ENCODE assay signal across 8 mouse cellular contexts in the genomic region with DNA sequence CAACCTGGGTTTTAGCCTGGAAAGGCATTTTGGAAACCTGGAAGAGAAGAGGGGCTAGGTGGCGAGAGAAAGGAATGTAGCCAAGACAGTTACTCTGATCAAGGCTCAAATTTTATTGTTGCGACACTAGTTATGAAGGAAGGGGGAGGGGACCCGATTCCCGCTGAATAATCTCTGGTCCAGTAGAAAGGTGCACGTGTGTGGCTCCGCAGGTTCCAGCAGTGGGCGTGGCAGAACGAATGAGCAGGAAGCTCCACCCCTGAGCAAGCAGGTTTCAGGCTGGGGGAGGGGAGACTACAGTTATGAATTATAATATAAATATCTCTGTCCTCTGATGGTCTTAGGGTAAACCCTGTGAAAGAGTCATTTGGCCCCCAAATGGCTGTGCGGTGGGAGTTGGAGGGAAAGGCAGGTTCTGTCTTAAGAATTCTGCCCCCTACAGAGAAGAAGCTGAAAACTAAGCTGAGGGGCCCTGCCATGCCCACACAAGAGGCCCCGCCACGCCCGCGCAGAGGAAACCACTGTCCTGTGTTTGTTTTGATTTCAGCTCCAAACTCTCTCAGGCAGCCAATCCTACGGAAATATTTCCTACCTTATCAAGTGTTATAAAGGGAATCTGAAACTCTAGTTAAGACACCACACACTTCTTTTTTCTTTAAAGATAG. TPM values are rescaled to one million over a fixed set of nuclear protein-coding genes. Genes with fewer than 3 reads are reported as not detected.
DNase-seq lines count a peak whose midpoint lies in the region; ATAC-seq and TF ChIP-seq lines count a peak whose summit lies in the region.
"Not testable (repeated sequence)": the region's sequence is repeated elsewhere in the genome, so short reads cannot be mapped to it uniquely, and the experiment has no call there.

No protein-coding gene starts in this region.

- H3K4me1 ChIP-seq in ES-Bruce4 (ENCODE audit: control insufficient read depth, insufficient read depth, low read length); embryonic fibroblast, embryonic 13.5 days (ENCODE audit: control insufficient read depth, insufficient read depth, low read length); intestine, embryonic 16.5 days (ENCODE audit: control insufficient read depth, insufficient read depth, low read length); lung, embryonic 14.5 days (ENCODE audit: insufficient read depth); lung, postnatal 0 days (ENCODE audit: insufficient read depth, low read depth, low read length); stomach, embryonic 16.5 days (ENCODE audit: control insufficient read depth, insufficient read depth, low read length): not testable (repeated sequence)

- not testable (repeated sequence) for H3K4me3 ChIP-seq in ES-Bruce4 (ENCODE audit: low read depth, low read length); embryonic fibroblast, embryonic 13.5 days (ENCODE audit: insufficient read depth, low read length); intestine, embryonic 16.5 days (ENCODE audit: low read length); lung, embryonic 14.5 days (ENCODE audit: low read depth, low read length); lung, postnatal 0 days (ENCODE audit: low read depth, low read length); stomach, embryonic 16.5 days (replicated peaks; ENCODE audit: low read length)

- not testable (repeated sequence) for TF ChIP-seq POLR2A in ES-Bruce4 (IDR thresholded peaks at IDR 0.05; ENCODE audit: insufficient read depth, low read length); embryonic fibroblast, embryonic 13.5 days (IDR thresholded peaks at IDR 0.05; ENCODE audit: low read depth, low read length)

- 60% methylated on average over 8 of the region's 14 CpGs for WGBS in intestine, embryonic 16.5 days
- 27% methylated on average over 6 of the region's 14 CpGs for WGBS in lung, embryonic 14.5 days
- WGBS in lung, postnatal 0 days = 34% methylated on average over 6 of the region's 14 CpGs
- WGBS in stomach, embryonic 16.5 days = 38% methylated on average over 8 of the region's 14 CpGs

- peak overlapping the region; percentile 40; the same call in 1 of the 2 replicates for H3K9ac ChIP-seq in ES-Bruce4 (ENCODE audit: low read depth, poor library complexity, severe bottlenecking)
- H3K9ac ChIP-seq in intestine, embryonic 16.5 days (ENCODE audit: low read depth, low read length); lung, embryonic 14.5 days; lung, postnatal 0 days (replicated peaks; ENCODE audit: low read depth); stomach, embryonic 16.5 days (ENCODE audit: low read length): not testable (repeated sequence)

- H3K4me2 ChIP-seq in intestine, embryonic 16.5 days (ENCODE audit: low read depth, low read length); lung, embryonic 14.5 days; lung, postnatal 0 days (replicated peaks; ENCODE audit: low read depth, low read length); stomach, embryonic 16.5 days (ENCODE audit: low read depth, low read length): not testable (repeated sequence)

- not testable (repeated sequence) for TF ChIP-seq CTCF in ES-Bruce4 (IDR thresholded peaks at IDR 0.05; ENCODE audit: low read depth, low read length); embryonic fibroblast, embryonic 13.5 days (IDR thresholded peaks at IDR 0.05; ENCODE audit: borderline replicate concordance, insufficient read depth, low read length); lung, embryonic 14.5 days (IDR thresholded peaks at IDR 0.05; ENCODE audit: low read depth)
- peak; percentile 20 for TF ChIP-seq CTCF in lung, postnatal 0 days (IDR thresholded peaks at IDR 0.05)

- not testable (repeated sequence) for H3K9me3 ChIP-seq in ES-Bruce4 (replicated peaks; ENCODE audit: control insufficient read depth, insufficient read depth, low read length, poor library complexity, severe bottlenecking); intestine, embryonic 16.5 days (ENCODE audit: control insufficient read depth, low read length); lung, embryonic 14.5 days (ENCODE audit: low read depth, low read length); lung, postnatal 0 days (ENCODE audit: low read length); stomach, embryonic 16.5 days (replicated peaks; ENCODE audit: control insufficient read depth, low read length)

- H3K27ac ChIP-seq in ES-Bruce4 (ENCODE audit: insufficient read depth, low read length); intestine, embryonic 16.5 days (ENCODE audit: low read length); lung, embryonic 14.5 days (ENCODE audit: low read depth); lung, postnatal 0 days (ENCODE audit: low read length); stomach, embryonic 16.5 days (ENCODE audit: low read length): not testable (repeated sequence)
- peak overlapping the region; percentile 21; the same call in 1 of the 2 replicates for H3K27ac ChIP-seq in embryonic fibroblast, embryonic 13.5 days (ENCODE audit: insufficient read depth, low read length)

- peak; percentile 70 for DNase-seq in R1 (ENCODE audit: low read depth, low spot score)
- peak; percentile 24 for DNase-seq in lung, embryonic 14.5 days
- DNase-seq in lung, postnatal 0 days (ENCODE audit: low spot score) = not testable (repeated sequence)

- not testable (repeated sequence) for TF ChIP-seq EP300 in ES-Bruce4 (IDR thresholded peaks at IDR 0.05; ENCODE audit: insufficient read depth, low read depth, low read length); lung, postnatal 0 days (IDR thresholded peaks at IDR 0.05)

- 0 out of 4 replicates have a peak, but pooled peaks have one; percentile 29 to 32 for ATAC-seq in hematopoietic stem cell, adult 5-6 weeks (replicated peaks in 1 of 2; ENCODE audit: insufficient read depth in 1 of 2, low FRiP score in 2 of 2, low TSS enrichment in 1 of 2, low read depth in 1 of 2, poor library complexity in 2 of 2, severe bottlenecking in 2 of 2)
- ATAC-seq in intestine, embryonic 16.5 days = peak; percentile 77
- peak; percentile 17; the same call in 1 of the 2 replicates for ATAC-seq in lung, embryonic 14.5 days (ENCODE audit: insufficient read depth)
- ATAC-seq in lung, postnatal 0 days = not testable (repeated sequence)
- 0 out of 2 replicates have a peak, but pooled peaks have one; percentile 50 for ATAC-seq in stomach, embryonic 16.5 days (ENCODE audit: insufficient read depth, low FRiP score)

- H3K36me3 ChIP-seq in ES-Bruce4 (ENCODE audit: control insufficient read depth, insufficient read depth, low read length, poor library complexity, severe bottlenecking); intestine, embryonic 16.5 days (ENCODE audit: control insufficient read depth, insufficient read depth, low read length); lung, postnatal 0 days (ENCODE audit: insufficient read depth, low read length); stomach, embryonic 16.5 days (ENCODE audit: control insufficient read depth, insufficient read depth, low read length): not testable (repeated sequence)
- H3K36me3 ChIP-seq in lung, embryonic 14.5 days (ENCODE audit: insufficient read depth) = peaks cover 14% of the 10 kb centered on the region; the same call in 1 of the 2 replicates

- not testable (repeated sequence) for H3K27me3 ChIP-seq in ES-Bruce4 (ENCODE audit: control insufficient read depth, insufficient read depth, low read length, poor library complexity, severe bottlenecking); intestine, embryonic 16.5 days (replicated peaks; ENCODE audit: control insufficient read depth, insufficient read depth, low read length); lung, embryonic 14.5 days (ENCODE audit: insufficient read depth, low read length); lung, postnatal 0 days (replicated peaks; ENCODE audit: insufficient read depth, low read length); stomach, embryonic 16.5 days (ENCODE audit: control insufficient read depth, insufficient read depth, low read length)

RNA-seq across cellular contexts. Expression of a gene that starts 36.1 kb away (rescaled TPM):
- polyA plus RNA-seq in ES-Bruce4 (2011; ENCODE audit: insufficient read depth, insufficient read length, low read depth, missing spikeins) = 19.1 and 19.6 TPM in 2 replicates
- 33.1 and 33.5 TPM in 2 replicates for polyA plus RNA-seq in embryonic fibroblast, embryonic 13.5 days (2011; ENCODE audit: insufficient read length, low read depth, missing spikeins)
- 16.4 and 17.7 TPM in 2 replicates for total RNA-seq in hematopoietic stem cell, adult 5-6 weeks (2017)
- 15.5 and 16.0 TPM in 2 replicates for polyA plus RNA-seq in intestine, embryonic 16.5 days (2015; fragmentation: Nextera tagmentation; extraction: Ambion mirVana)
- polyA plus RNA-seq in lung, embryonic 14.5 days (2014; fragmentation: Nextera tagmentation; extraction: Ambion mirVana) = 11.4 and 12.1 TPM in 2 replicates
- polyA plus RNA-seq in lung, postnatal 0 days (2015; fragmentation: Nextera tagmentation; extraction: Ambion mirVana) = 10.9 and 13.8 TPM in 2 replicates
- polyA plus RNA-seq in stomach, embryonic 16.5 days (2015; fragmentation: Nextera tagmentation; extraction: Ambion mirVana) = 20.8 and 22.0 TPM in 2 replicates

RNA-seq across cellular contexts. Expression of a gene that starts 36.6 kb away (rescaled TPM):
- polyA plus RNA-seq in ES-Bruce4 (2011; ENCODE audit: insufficient read depth, insufficient read length, low read depth, missing spikeins) = 176 and 177 TPM in 2 replicates
- 85.1 and 86.5 TPM in 2 replicates for polyA plus RNA-seq in embryonic fibroblast, embryonic 13.5 days (2011; ENCODE audit: insufficient read length, low read depth, missing spikeins)
- 153 and 167 TPM in 2 replicates for total RNA-seq in hematopoietic stem cell, adult 5-6 weeks (2017)
- polyA plus RNA-seq in intestine, embryonic 16.5 days (2015; fragmentation: Nextera tagmentation; extraction: Ambion mirVana) = 141 and 168 TPM in 2 replicates
- 290 and 302 TPM in 2 replicates for polyA plus RNA-seq in lung, embryonic 14.5 days (2014; fragmentation: Nextera tagmentation; extraction: Ambion mirVana)
- polyA plus RNA-seq in lung, postnatal 0 days (2015; fragmentation: Nextera tagmentation; extraction: Ambion mirVana) = 67.9 and 72.2 TPM in 2 replicates
- polyA plus RNA-seq in stomach, embryonic 16.5 days (2015; fragmentation: Nextera tagmentation; extraction: Ambion mirVana) = 164 and 176 TPM in 2 replicates
